Mouse (Mus musculus): ENCODE measurements around the gene Sorcs1.
A peak's percentile ranks its signal among the peaks of the same experiment; 100 is the strongest.

Gene Sorcs1

DNA sequence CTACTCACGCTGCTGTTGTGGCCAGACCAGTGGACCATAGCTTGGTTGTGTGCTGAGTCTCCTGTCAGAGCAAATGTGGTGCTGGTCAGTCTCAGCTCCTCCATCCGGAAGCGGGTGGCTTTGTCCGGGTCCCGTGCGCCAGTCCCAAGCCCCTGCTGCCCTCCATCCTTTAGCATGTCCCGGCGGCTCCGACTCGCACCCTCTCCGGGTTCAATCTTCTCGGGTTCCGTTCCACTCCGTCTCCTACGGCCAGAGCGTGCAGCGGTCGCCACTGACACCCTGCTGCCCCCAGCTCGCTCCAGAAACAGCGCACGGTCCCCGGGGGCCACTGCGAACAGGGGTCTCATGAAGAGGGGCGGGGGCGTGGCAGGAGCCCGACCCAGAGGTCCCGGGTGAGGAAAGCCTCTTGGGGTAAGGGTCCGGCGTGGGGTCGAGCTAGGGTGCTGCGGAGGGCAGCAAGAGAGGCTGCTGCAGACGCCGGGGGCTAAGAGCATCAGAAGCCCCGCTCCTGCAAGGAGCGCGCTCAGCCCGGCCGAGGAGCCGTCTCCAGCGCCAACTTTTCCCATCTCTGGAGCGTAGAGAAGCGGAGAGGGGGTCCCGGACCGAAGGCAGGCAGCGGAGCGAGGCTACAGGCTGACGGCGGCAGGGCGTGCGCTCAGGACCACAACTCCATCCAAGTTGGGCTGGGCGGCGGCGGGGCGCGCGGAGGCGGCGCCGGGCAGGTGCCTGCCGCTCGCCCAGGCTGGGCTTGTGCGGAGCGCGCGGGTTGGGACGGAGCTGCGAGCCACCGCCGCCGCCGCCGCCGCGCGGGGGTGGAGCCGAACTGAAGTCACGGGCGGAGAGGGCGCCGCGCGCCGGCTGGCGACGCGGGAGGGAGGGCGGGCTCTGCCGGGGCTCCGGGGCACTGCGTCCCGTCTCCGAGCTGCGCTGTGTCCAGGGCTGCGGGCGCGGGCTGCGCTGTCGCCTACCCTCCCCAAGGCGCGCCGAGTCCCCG is at the start of gene Sorcs1:
Sorcs1 (minus strand) TSS at position 744 of the 994 bp plus-strand sequence.
- DNase-seq (ENCODE audit: low spot score in 2 of 2): peak in 1 of 2 experiments; percentile 7

GRCm38 (mm10) chr19:50683277-50683676 is 4.8 kb upstream of the Sorcs1 start:
- no peak for DNase-seq (ENCODE audit: low spot score in 2 of 2)

DNA sequence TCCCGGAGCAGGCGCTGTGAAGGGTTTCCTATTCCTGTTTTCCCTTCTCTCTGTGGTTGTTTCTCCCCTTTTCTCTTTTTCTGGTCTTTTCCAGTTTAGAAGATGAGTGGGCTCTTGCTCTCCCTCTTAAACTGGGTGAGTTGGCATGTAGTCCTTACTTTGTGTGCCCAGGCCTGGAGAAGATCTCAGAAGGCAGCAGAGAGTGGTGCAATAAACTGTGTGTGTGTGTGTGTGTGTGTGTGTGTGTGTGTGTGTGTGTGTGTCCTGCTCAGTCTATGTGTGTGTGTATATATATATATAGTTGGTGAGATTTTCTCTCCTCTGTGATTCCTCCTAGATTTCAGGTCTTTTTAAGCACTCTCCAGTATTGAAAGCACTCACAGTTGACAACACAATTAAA is 500 bp upstream of the Sorcs1 start:
- DNase-seq (ENCODE audit: low spot score in 2 of 2): no peak

DNA sequence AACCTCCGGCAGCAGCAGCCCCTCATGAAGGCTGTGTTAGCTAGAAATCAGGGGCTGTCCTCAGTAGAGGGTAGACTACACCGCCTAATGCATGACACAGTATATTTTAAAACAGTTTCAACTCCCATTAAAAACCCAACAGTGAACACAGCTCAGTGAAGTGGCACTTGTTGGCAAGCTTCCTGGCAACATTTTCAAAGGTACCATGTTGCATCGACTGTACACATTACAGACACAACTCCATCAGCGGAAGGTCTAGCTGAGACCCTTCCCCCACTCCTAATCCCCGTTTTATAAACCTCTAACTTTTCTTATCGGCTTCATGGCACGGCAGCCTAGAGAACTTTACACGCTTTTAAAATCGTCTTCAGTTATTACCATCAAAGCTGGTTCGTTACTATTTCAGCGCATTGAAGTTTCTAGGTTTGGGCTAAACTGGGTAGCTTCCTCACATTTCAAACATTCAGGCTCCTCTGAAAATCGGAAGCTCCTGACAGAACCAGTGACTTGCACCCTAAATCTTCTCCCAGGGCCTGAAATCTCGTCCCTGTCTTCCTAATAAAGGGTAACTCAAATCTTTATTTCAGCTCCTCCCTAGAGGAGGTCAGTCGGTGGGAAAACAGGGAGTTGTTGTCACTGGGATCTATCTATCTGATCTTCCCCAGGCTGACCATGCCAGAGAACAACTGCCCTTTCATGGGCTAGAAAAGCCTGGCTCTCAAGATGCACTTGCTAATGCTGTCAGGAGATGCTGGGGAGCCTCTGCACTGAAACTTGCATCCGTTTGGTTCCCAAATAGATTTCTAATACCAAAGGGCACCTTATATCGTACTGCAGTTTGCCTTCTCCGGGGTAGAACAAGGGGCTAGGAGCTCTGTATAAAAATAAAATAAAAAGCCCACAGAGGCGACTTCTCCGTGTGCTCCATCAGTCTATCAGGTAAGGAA is 1.6 kb downstream of the Sorcs1 start:
- DNase-seq (ENCODE audit: low spot score in 2 of 2): no peak

DNA sequence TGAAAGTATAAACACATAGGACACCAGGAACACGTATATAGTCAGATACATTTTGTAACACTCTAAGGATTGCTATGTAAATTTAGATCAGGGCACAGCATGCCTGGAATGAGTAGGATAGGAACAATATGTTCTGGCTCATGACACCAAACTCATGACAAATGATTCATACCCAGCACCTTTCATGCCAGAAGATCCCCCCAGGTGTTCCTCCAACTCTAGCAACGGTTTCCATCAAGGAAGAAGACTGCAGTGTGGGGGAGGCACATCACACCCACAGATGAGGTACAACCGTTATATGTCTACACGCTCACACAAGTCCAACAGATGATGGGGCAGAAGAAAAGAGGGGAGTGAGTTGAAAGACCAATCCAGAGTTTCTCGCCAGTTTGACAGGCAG is 3.5 kb downstream of the Sorcs1 start:
- DNase-seq (ENCODE audit: low spot score in 2 of 2): no peak

- no peak for DNase-seq (ENCODE audit: low spot score in 2 of 2)
These were observed 10.9 kb downstream of the Sorcs1 start for GRCm38 (mm10) chr19:50667516-50667915.

- no peak for DNase-seq (ENCODE audit: low spot score in 2 of 2)
These were observed 14.1 kb downstream of the Sorcs1 start for GRCm38 (mm10) chr19:50664311-50664710.

DNA sequence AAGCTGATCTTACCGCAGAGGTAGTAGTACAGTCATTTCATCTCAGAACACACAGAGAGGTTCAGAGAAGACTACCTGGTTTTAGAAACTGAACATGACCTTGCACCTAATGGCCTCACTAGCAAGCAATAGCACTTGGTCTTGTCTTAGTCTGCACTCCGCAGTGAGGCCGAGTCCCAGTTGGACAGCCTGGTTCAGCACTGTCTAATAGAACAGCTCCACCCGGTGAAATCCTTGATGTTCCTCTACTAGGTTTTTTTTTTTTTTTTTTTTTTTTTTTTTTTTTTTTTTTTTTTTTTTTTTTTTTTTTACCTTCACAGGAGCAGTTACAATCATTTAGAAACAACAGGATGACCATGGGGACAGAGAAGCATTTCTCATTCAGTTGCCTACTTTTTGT is 19.3 kb downstream of the Sorcs1 start:
- DNase-seq (ENCODE audit: low spot score in 2 of 2): no peak

GRCm38 (mm10) chr19:50652750-50653149 is 25.7 kb downstream of the Sorcs1 start:
- no peak for DNase-seq (ENCODE audit: low spot score in 2 of 2)

DNA sequence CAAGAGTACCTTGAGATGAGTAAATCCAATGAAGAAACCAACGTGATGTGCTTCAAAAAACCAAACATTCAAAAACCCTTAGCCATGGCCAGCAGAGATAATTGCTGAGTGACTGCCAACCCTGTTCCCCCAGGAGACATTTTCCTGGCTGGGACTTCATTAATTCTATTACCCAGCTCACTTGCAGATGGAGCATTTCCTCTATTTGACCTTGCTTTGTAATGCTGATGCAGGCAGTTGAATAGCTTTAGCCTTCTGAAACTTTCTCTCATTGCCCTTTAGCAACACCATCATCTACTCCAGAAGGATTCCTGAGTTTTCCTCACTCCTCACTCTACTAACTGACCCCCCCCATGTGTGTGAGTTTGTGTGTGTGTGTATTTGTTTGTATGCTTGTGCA is 34.6 kb downstream of the Sorcs1 start:
- no peak for DNase-seq (ENCODE audit: low spot score in 2 of 2)

DNA sequence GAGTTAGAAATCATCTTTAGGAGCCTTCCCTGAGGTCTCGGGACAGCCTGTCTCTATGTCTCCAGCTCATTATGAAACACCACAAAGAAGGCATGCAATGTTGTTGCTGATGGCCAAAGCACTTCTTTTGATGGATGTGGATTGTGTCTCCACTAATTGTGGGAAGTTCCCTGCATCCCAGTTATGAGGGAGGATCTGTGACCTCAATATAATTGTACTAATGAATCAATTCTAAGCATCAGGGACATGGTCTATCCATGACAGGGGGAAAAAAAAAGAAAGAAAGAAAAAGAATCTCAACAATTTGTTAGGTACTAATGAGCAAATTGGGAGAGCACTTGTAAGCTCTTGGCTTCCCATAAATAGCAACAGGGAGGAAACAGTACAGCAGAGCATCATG is 36.3 kb downstream of the Sorcs1 start:
- DNase-seq (ENCODE audit: low spot score in 2 of 2): no peak

GRCm38 (mm10) chr19:50640251-50641032 is 38.0 kb downstream of the Sorcs1 start:
- DNase-seq (ENCODE audit: low spot score in 2 of 2): no peak

DNA sequence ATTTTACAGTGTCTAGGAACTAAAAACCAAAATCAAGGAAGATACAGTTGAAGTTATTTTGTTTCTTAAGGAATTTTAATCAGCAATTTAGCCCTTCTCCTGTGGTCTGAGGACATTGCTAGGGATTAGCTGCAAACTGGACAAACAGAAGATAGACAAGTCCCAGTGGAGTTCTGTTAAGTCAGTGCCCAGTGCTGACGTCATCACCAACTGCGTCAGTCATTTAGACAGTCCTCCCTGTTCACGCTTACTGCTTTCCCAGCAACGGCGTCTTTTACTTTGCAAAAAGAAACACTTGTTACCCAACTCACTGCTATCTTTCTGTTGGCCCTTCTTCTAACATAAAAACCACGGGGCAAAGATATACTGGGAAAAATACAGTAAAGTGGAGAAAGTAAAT is 40.3 kb downstream of the Sorcs1 start:
- DNase-seq (ENCODE audit: low spot score in 2 of 2): no peak

DNA sequence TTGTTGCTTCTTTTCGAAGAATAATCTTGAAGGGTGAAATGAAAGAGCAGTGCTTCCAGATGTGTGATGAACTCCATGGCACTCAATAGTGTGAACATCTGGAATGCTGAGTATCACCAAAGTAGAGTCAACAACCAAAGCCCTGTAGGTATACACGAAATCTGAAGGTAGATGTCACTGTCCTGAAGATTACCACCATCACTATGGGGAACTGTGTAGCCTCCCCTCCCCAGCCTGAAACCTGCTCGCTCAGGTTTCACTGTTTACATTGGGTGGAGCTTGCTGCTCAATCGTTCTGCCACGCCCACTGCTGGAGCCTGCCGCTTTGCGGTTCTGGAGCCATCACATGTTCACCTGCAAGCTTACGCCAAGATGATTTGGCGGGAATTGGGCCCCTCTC is 64.4 kb downstream of the Sorcs1 start:
- DNase-seq (ENCODE audit: low spot score in 2 of 2): no peak

DNA sequence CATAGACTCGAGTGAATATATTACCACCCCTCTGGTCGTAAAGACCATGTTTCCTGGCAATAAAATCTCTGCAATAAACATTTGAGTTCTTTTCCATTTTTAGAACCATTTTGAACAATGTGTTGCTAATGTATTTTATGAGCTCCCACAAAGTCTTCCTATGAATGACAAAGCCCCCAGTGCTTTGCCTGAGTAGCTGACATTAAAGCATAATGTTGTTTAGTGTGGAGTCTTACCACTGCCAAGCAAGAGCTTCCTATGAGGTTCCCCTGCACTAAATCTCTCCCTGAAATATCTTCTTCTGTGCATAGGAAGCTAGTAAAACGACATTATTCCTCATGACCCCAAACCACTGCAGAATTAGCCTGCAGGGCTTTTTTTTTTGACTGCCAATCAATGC is 66.8 kb downstream of the Sorcs1 start:
- no peak for DNase-seq (ENCODE audit: low spot score in 2 of 2)

DNA sequence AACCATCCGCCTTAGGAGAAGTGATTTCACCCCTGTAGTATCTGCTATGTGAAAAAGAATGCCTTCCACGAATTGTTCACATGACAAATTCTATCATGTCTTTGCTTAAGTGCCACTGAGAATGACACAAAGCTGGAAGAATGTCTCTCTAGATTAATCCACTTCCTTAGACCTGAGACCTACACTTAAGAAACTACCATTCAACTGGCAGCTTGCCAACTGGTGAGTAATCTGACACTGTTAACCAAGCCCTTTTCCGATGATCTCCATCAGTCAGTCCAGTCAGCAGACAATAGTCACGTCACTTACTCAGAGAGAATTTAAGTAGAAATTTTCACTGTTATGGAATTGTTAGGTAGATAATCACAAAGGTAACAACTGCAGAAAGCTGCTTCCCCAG is 74.6 kb downstream of the Sorcs1 start:
- DNase-seq (ENCODE audit: low spot score in 2 of 2): no peak

GRCm38 (mm10) chr19:50603380-50603779 is 75.1 kb downstream of the Sorcs1 start:
- DNase-seq (ENCODE audit: low spot score in 2 of 2): no peak

GRCm38 (mm10) chr19:50597300-50597699 is 81.1 kb downstream of the Sorcs1 start:
- no peak for DNase-seq (ENCODE audit: low spot score in 2 of 2)

- DNase-seq (ENCODE audit: low spot score in 2 of 2): no peak
These were observed 92.3 kb downstream of the Sorcs1 start for GRCm38 (mm10) chr19:50586182-50586581.

GRCm38 (mm10) chr19:50582952-50583351 is 95.5 kb downstream of the Sorcs1 start:
- DNase-seq (ENCODE audit: low spot score in 2 of 2): no peak

GRCm38 (mm10) chr19:50569669-50570195 is 108.7 kb downstream of the Sorcs1 start:
- DNase-seq (ENCODE audit: low spot score in 2 of 2): no peak
